ENCODE assay signal across 14 mouse cellular contexts in genomic region chr17:12264293-12264692, GRCm38 (mm10).
"Had no signal": no experiment of that assay in that cellular context is flagged by ENCODE, and none has a peak within 500 bp of the region (broad histone marks: within the 10 kb centered on the region; RNA-seq: fewer than 3 reads in every experiment).

No protein-coding gene starts in this region.

- H3K27ac ChIP-seq: intestine, embryonic 15.5 days; liver, embryonic 13.5 days; midbrain, embryonic 10.5 days; midbrain, embryonic 15.5 days had no signal

- H3K4me2 ChIP-seq: intestine, embryonic 15.5 days; limb, embryonic 12.5 days; liver, embryonic 13.5 days; midbrain, embryonic 15.5 days had no signal

- H3K4me3 ChIP-seq: intestine, embryonic 15.5 days; limb, embryonic 12.5 days; liver, embryonic 13.5 days; midbrain, embryonic 10.5 days; midbrain, embryonic 15.5 days had no signal

- H3K9ac ChIP-seq: intestine, embryonic 15.5 days; limb, embryonic 12.5 days; liver, embryonic 13.5 days; liver, postnatal 0 days; midbrain, embryonic 15.5 days had no signal

- DNase-seq: kidney, adult 18-20 months; kidney, postnatal 10 days; kidney, postnatal 4 days; layer of hippocampus, postnatal 36 days; liver; liver, embryonic 13.5 days; liver, postnatal 0 days; right cerebral cortex, postnatal 14 days; thymus, adult 2 months; thymus, postnatal 25 days had no signal

- H3K9me3 ChIP-seq: intestine, embryonic 15.5 days; limb, embryonic 12.5 days; liver, embryonic 13.5 days; midbrain, embryonic 10.5 days; midbrain, embryonic 15.5 days had no signal

- H3K27me3 ChIP-seq: intestine, embryonic 15.5 days; limb, embryonic 12.5 days; liver, embryonic 13.5 days; midbrain, embryonic 15.5 days had no signal

- ATAC-seq: intestine, embryonic 15.5 days; liver, postnatal 0 days; midbrain, embryonic 15.5 days had no signal
